Mouse (Mus musculus) stomach, embryonic 15.5 days (tissue): ENCODE data around the gene Nkapl. TPM values are rescaled to one million over a fixed set of nuclear protein-coding genes. Genes with fewer than 3 reads are reported as not detected.
"Not testable (repeated sequence)": the region's sequence is repeated elsewhere in the genome, so short reads cannot be mapped to it uniquely, and the experiment has no call there.

ENCODE experiments used
- ATAC-seq: fragments of 200-750 bp; cut with Nextera tagmentation; 2 replicates; pipeline ENCODE4 v1.8.0; 2017; ENCODE audit warnings: low read depth, moderate number of reproducible peaks, moderate TSS enrichment; ENCODE audit not compliant: insufficient read depth, low FRiP score
- H3K27ac ChIP-seq: fragments of 300-500 bp; sonication (generic); 2 replicates; pipeline ENCODE4 v1.5.1; 2015; ENCODE audit warnings: mild to moderate bottlenecking, inconsistent platforms
- H3K27me3 ChIP-seq: fragments of 300-500 bp; sonication (generic); replicated peaks from 2 replicates; pipeline ENCODE4 v1.6.1; 2015; ENCODE audit warnings: inconsistent platforms
- H3K36me3 ChIP-seq: fragments of 300-500 bp; sonication (generic); 2 replicates; pipeline ENCODE4 v1.6.1; 2015; ENCODE audit warnings: inconsistent platforms
- H3K4me1 ChIP-seq: fragments of 300-500 bp; sonication (generic); 2 replicates; pipeline ENCODE4 v1.6.1; 2015; ENCODE audit warnings: inconsistent platforms
- H3K4me2 ChIP-seq: fragments of 300-500 bp; sonication (generic); 2 replicates; pipeline ENCODE4 v1.6.1; 2015; ENCODE audit warnings: mild to moderate bottlenecking, inconsistent platforms
- H3K4me3 ChIP-seq: fragments of 300-500 bp; sonication (generic); replicated peaks from 2 replicates; pipeline ENCODE4 v1.5.1; 2015; ENCODE audit warnings: inconsistent platforms
- H3K9ac ChIP-seq: fragments of 300-500 bp; sonication (generic); 2 replicates; pipeline ENCODE4 v1.6.1; 2015; ENCODE audit warnings: inconsistent platforms
- H3K9me3 ChIP-seq: fragments of 300-500 bp; sonication (generic); 2 replicates; pipeline ENCODE4 v1.6.1; 2016; ENCODE audit warnings: inconsistent platforms
- WGBS: fragments of 180-500 bp; shearing (Covaris S2); methylation state at CpG from one replicate; pipeline ENCODE4 v1.1.7; 2015; 5-methylcytosine and 5-hydroxymethylcytosine counted together
- polyA plus RNA-seq: library from polyadenylated mRNA; unstranded; fragments of >200 nt; fragmentation: Nextera tagmentation; extraction: Ambion mirVana; gene quantifications from 2 replicates; pipeline ENCODE4 v1.2.1, GENCODE M21; 2015

The Nkapl gene
- polyA plus RNA-seq, 1 experiment from 2014 or later = 2.4 TPM

DNA sequence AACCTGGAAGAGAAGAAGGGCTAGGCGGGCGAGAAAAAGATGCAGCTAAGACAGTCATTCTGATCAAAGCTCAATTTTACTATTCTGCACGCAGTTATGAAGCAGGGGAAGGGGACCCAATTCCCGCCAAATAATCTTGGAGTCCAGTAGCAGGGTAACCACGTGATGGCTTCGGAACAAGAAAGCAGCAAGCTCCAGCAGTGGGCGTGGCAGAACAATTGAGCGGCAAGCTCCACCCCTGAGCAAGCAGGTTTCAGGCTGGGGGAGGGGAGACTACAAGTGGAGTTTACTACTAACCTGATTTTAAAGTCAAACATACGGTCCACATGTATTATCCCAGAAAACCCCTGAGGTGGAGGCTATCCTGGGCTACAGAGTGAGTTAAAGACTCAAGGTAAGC, 5.8 kb downstream of the Nkapl start:
- H3K27ac ChIP-seq, H3K4me1 ChIP-seq, H3K4me2 ChIP-seq, H3K9ac ChIP-seq, H3K9me3 ChIP-seq, H3K27me3 ChIP-seq, H3K36me3 ChIP-seq, ATAC-seq, H3K4me3 ChIP-seq: not testable (repeated sequence)
- WGBS = 47% methylated on average over 9 of the region's 9 CpGs

DNA sequence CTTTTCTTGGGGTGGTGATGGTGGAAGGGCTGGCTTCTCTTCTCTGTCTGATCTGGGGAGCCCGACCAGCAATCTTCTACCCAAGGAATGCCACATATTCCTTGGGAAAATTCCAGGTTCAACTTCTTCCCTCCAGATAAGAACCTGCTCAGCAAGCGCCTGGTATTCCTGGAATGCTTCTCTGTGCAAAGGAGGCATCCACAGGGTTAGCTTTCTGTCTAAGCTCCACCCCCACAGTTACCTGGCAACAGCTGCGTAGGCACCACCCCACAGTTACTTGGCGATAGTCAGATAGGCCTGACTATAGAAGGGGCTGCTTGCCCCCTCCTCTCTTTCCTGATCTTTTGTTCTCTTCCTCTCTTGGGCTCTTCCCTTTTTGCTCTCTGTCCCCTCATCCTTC, 12.0 kb downstream of the Nkapl start:
- H3K4me1 ChIP-seq = peaks cover 6% of the 10 kb centered on the region; the same call in 1 of the 2 replicates
- no peaks in the 10 kb centered on the region for H3K27me3 ChIP-seq
- no peaks in the 10 kb centered on the region for H3K9me3 ChIP-seq
- no peak overlapping the region for H3K4me3 ChIP-seq
- 8% methylated on average over 4 of the region's 4 CpGs for WGBS
- no peak overlapping the region for H3K9ac ChIP-seq
- H3K36me3 ChIP-seq = no peaks in the 10 kb centered on the region
- no peak overlapping the region for H3K4me2 ChIP-seq
- H3K27ac ChIP-seq = no peak overlapping the region
- ATAC-seq = peak; percentile 74; the same call in 1 of the 2 replicates

DNA sequence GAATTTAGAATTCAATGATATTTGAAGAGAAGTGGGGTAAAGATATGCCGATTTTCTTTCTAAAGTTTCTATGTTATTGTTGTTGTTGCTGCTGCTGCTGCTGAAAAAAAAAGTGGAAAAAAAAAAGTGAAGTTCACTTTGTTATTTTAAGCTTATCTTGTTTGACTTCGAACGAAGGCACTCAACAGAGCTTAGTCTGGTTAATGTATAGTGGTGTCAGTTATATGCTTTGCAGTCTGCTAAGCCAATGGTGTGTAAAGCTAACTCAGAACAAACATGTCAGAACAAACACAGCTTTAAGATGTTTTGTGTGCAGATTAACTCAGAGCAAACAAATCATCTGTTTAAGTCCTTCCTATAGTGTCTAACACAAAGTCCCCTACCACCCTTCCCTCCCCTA, 14.2 kb downstream of the Nkapl start:
- peak; percentile 61; the same call in 1 of the 2 replicates for ATAC-seq
- peak overlapping the region; percentile 85; the same call in 1 of the 2 replicates for H3K27ac ChIP-seq
- no peak overlapping the region for H3K4me3 ChIP-seq
- H3K4me2 ChIP-seq = peak overlapping the region; percentile 48
- 46% methylated on average over 3 of the region's 3 CpGs for WGBS
- H3K9ac ChIP-seq = no peak overlapping the region
- H3K9me3 ChIP-seq = no peaks in the 10 kb centered on the region
- H3K4me1 ChIP-seq = peaks cover 6% of the 10 kb centered on the region; the same call in 1 of the 2 replicates
- no peaks in the 10 kb centered on the region for H3K27me3 ChIP-seq
- no peaks in the 10 kb centered on the region for H3K36me3 ChIP-seq

DNA sequence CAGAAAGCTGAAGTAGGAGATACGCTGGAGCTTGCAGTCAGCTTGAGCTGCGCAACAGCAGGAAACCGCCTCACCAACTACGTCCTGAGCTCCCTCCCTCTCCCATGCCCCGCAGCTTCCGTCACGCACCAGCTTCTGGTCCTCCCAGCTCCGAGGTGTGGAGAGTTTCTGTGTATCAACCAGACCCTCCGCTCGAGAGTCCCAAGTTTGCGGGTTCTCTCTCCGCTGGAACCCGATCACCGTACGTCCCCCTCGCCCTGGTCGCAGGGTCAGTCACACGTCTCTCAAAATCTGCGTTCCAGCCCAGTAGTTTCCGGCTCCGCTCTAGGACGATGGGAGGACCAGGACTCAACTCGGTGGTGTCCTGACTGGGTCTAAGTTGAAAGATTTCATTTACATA, 14.9 kb downstream of the Nkapl start, which contains the start of gene Zscan26:
TSS of gene Zscan26 (minus strand) at position 282 of the 400 bp plus-strand sequence.
- no peaks in the 10 kb centered on the region for H3K36me3 ChIP-seq
- H3K27me3 ChIP-seq = no peaks in the 10 kb centered on the region
- peaks cover 6% of the 10 kb centered on the region; the same call in 1 of the 2 replicates for H3K4me1 ChIP-seq
- peak within 1 kb of the TSS; percentile 48 for H3K4me2 ChIP-seq
- no peaks in the 10 kb centered on the region for H3K9me3 ChIP-seq
- H3K9ac ChIP-seq = peak within 1 kb of the TSS; percentile 55
- peak; percentile 85; the same call in 1 of the 2 replicates for ATAC-seq
- WGBS = under 1% methylated on average over 23 of the region's 23 CpGs
- peak within 1 kb of the TSS; percentile 74 for H3K4me3 ChIP-seq
- peak within 1 kb of the TSS; percentile 85 for H3K27ac ChIP-seq

DNA sequence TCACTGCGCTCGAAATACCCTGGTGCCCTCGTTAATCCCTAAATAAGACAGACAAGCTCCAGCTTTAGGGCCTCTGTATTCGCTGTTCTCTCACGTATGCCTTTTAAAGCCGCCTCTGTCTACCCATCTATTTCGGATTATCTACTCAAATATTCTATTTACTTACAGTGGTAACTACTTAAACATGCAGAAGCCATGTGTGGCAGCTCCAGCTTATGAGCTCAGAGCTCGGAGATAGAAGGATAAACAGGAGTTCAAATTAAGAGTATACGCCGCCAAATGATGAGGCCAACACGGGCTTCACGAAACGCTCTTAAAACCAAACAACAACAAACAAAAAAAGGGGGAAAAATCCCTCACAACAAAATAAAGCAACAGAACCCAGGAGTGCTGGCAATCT, 15.3 kb downstream of the Nkapl start:
- 2% methylated on average over 13 of the region's 13 CpGs for WGBS
- no peak for ATAC-seq

DNA sequence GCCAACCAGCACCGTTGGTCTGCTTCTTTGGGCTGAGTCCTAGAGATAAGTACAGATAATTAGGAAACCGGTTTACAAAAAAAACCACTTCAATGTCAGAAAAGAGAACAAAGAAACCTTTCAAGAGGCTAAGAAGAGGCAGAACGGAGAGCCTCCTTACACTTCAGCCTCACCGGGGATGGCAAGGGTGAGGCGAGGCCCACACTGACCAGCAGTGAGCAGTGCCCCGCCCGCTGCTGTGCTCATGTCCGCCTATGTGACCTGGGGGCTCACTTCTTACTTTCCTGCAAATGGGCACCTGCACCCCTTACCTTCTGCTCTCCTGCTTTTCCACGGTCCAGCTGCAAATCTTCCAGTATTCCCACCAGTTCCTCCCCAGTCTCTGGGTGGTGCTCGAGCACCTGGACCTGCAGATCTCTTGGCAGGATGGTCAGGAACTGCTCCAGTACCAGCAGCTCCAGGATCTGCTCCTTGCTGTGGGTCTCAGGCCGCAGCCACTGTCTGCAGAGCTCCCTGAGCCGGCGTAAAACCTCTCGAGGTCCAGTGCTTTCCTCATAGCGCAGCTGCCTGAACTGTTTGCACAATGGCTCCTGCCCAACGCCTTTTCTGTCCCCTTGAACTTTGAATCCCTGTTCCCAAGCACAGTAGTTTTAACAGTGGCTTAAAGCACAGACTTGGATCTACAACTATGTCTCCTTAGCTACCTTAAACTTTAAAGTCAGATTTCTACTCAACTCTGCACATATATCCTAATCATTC, 20.3 kb downstream of the Nkapl start:
- Histone ChIP-seq H3K9ac (no peak overlapping the region), H3K4me3 (no peak overlapping the region), H3K27me3 (no peaks in the 10 kb centered on the region), H3K4me2 (no peak overlapping the region), H3K27ac (0 out of 2 replicates have a peak overlapping the region, but pooled peaks have one; percentile 13), H3K4me1 (peaks cover 6% of the 10 kb centered on the region; the same call in 1 of the 2 replicates), H3K36me3 (peaks cover 21% of the 10 kb centered on the region), H3K9me3 (no peaks in the 10 kb centered on the region)
- peak; percentile 31; the same call in 1 of the 2 replicates for ATAC-seq
- WGBS = 72% methylated on average over 16 of the region's 16 CpGs

More for the DNA sequence above, 15.3 kb downstream of the Nkapl start:
- Histone ChIP-seq H3K9me3 (no peaks in the 10 kb centered on the region), H3K27ac (peak overlapping the region; percentile 85), H3K9ac (peak overlapping the region; percentile 55; the same call in 1 of the 2 replicates), H3K4me3 (peak overlapping the region; percentile 74), H3K4me2 (peak overlapping the region; percentile 48), H3K27me3 (no peaks in the 10 kb centered on the region), H3K4me1 (peaks cover 6% of the 10 kb centered on the region; the same call in 1 of the 2 replicates), H3K36me3 (peaks cover 1% of the 10 kb centered on the region)

DNA sequence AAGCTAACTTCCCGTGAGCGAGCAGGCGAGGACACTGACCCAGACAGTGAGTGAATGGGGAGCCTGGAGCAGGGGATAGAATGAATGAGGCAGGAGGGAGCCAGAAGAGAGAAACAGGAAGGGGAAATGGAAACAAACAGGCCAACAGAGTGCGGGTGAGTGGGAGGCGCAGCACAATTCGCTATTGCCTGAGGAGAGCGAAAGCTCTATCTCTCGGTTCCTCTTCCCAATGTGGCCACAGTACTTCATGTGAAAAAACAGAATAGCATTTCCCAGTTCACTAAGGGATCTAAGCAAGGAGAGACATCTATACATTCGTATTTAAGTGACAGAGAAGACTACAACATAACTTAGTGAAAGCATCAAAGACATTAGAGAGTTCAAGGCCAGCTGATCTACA, 21.5 kb downstream of the Nkapl start:
- Histone ChIP-seq H3K9me3 (no peaks in the 10 kb centered on the region), H3K4me2 (no peak overlapping the region), H3K4me1 (no peaks in the 10 kb centered on the region), H3K36me3 (peaks cover 21% of the 10 kb centered on the region), H3K9ac (no peak overlapping the region), H3K27ac (no peak overlapping the region), H3K27me3 (no peaks in the 10 kb centered on the region), H3K4me3 (no peak overlapping the region)
- WGBS = 88% methylated on average over 9 of the region's 9 CpGs
- no peak for ATAC-seq

DNA sequence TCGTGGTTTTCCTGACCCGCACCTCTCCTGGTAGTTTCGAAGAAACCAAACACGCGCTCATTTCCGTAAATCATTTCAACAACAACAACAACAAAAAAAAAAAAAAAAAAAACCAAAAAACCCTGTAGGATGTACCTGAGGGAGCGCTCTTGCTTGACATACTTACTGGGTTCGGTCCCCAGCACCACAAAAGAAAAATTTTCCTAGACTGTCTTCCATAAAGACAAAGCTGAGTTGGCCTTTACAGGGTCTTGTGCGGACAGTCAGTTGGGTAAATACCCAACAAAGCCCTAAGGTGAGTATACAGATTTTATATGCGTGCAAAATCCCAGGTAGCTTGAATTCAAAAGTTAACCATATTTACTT, 27.1 kb downstream of the Nkapl start:
- Histone ChIP-seq H3K9me3 (no peaks in the 10 kb centered on the region), H3K4me2 (peak overlapping the region; percentile 75), H3K9ac (no peak overlapping the region), H3K36me3 (peaks cover 11% of the 10 kb centered on the region), H3K27ac (peak overlapping the region; percentile 80; the same call in 1 of the 2 replicates), H3K4me3 (peak overlapping the region; percentile 54), H3K27me3 (no peaks in the 10 kb centered on the region), H3K4me1 (no peaks in the 10 kb centered on the region)
- WGBS = 16% methylated on average over 10 of the region's 10 CpGs
- ATAC-seq = no peak

DNA sequence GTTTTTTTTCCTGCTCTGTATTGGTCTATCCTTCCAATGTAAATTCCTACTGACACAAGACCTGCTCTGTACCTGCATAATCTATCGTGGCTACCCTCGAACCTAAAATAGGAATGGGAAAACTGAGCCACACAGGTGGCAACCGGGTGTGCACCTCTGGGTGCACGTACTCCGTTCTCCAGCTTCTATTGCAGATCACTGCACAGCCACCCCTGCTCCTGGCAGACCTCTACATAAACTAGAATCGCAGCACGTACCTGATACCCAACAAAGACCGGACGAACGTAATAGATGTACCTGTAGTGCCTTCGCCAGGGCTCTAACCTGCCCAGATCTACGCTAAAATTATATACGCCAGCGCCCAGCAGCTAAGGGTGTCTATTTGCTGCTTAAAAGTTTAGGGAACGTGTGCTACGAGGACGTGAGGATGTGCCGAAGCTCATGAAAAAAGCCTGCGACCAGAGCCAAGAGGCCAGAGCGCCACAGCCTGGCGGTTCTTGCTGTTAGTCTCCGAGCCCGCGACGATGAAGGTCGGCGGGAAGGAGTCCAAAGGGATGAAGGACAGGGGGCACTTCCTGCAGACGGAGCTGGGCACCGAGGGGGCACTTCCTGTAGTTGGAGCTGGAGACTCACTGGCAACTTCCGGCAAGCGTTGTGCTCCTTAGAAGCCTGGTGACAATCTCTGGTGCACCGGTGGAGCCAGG, 27.7 kb downstream of the Nkapl start, which contains the start of gene Pgbd1:
TSS of gene Pgbd1 (minus strand) at position 556 of the 704 bp plus-strand sequence.
- H3K9me3 ChIP-seq = no peaks in the 10 kb centered on the region
- peak within 1 kb of the TSS; percentile 75 for H3K4me2 ChIP-seq
- H3K4me1 ChIP-seq = no peaks in the 10 kb centered on the region
- under 1% methylated on average over 32 of the region's 32 CpGs for WGBS
- peak; percentile 79; the same call in 1 of the 2 replicates for ATAC-seq
- H3K36me3 ChIP-seq = peaks cover 11% of the 10 kb centered on the region
- peak within 1 kb of the TSS; percentile 80 for H3K27ac ChIP-seq
- peak within 1 kb of the TSS; percentile 54 for H3K4me3 ChIP-seq
- H3K27me3 ChIP-seq = no peaks in the 10 kb centered on the region
- peak within 1 kb of the TSS; percentile 45 for H3K9ac ChIP-seq

DNA sequence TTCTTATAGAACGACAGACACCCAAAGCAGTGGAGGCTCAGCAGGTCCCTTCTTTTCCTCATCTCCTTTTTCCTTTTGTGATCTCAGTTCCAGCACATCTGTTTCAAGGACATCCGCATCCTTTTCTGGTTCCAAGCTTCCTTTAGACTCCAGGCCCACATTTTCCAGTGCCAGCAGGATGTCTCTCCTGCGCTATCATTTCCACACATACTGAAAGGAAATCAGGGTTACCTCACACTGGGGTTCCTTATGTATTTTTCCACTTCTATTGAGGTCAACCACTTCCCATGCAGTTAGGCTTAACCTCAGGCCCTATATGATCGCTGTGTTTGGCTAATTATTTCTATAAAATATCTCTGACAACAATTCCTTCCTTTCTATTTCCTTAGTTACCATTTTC, 32.8 kb downstream of the Nkapl start:
- WGBS = 79% methylated on average over 4 of the region's 4 CpGs
- Histone ChIP-seq H3K36me3 (no peaks in the 10 kb centered on the region), H3K4me3 (no peak overlapping the region), H3K27ac (no peak overlapping the region), H3K4me1 (no peaks in the 10 kb centered on the region), H3K9me3 (no peaks in the 10 kb centered on the region), H3K4me2 (no peak overlapping the region), H3K9ac (no peak overlapping the region), H3K27me3 (no peaks in the 10 kb centered on the region)
- ATAC-seq = no peak

DNA sequence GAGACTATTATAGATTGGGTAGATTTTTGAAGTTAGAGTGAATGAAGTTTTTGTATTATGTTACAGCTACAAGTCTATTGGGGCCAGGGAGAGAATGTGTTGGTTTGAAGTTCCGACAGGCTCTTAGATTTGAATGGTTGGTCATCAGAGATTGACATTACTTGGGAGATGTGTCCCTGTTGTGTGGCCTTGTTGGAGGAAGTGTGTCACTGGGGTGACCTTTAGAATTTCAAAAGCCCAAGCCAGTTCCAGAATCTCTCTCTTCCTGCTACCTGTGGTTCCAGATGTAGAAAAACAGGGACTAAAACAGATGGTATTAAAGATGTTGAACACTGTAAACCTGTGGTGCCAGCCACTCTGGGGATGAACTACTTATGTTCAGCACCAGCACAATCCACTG, 40.7 kb downstream of the Nkapl start:
- Histone ChIP-seq H3K9ac (no peak overlapping the region), H3K36me3 (no peaks in the 10 kb centered on the region), H3K27me3 (no peaks in the 10 kb centered on the region), H3K4me2 (no peak overlapping the region), H3K9me3 (no peaks in the 10 kb centered on the region), H3K4me1 (no peaks in the 10 kb centered on the region), H3K4me3 (no peak overlapping the region), H3K27ac (no peak overlapping the region)
- ATAC-seq = no peak
- 98% methylated on average over 1 of the region's 1 CpGs for WGBS

DNA sequence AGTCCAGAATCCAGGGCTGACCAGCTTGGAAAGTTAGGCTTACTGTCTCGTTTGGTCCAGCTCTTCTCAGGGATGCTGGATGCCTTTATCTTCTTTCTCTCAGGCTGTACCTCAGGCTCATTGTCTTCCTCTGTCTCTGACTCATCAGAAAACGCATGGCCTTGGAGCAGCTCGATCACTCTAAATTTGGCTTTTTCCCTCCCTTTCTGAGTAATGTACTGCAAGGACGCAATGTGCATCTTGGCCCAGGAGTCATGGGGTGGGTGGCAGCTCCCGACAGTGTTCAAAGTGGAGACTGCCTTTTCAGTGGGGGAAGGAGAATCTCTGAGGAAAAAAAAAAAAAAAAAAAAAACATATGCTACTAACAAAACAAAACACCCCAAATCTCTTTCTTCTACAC, 45.0 kb downstream of the Nkapl start:
- H3K36me3 ChIP-seq = no peaks in the 10 kb centered on the region
- H3K4me2 ChIP-seq = no peak overlapping the region
- no peaks in the 10 kb centered on the region for H3K9me3 ChIP-seq
- no peak overlapping the region for H3K27ac ChIP-seq
- 65% methylated on average over 5 of the region's 5 CpGs for WGBS
- no peaks in the 10 kb centered on the region for H3K27me3 ChIP-seq
- no peaks in the 10 kb centered on the region for H3K4me1 ChIP-seq
- no peak overlapping the region for H3K9ac ChIP-seq
- H3K4me3 ChIP-seq = no peak overlapping the region
- no peak for ATAC-seq
